Mouse (Mus musculus) liver, adult 2 months (tissue): ENCODE measurements at regions not wholly inside any gene's neighbourhood (a gene's known extent, or its start where the extent isn't known, plus 50 kb on each side); places are given as distances from the start of the nearest gene placed in this dataset.

Experiments used
- DNase-seq: peaks from one replicate; pipeline ENCODE4 v3.0.0-alpha.2; 2011; ENCODE audit warnings: low read depth, low spot score; ENCODE audit errors: extremely low read depth
- H3K27ac ChIP-seq: fragments of 200-500 bp; replicated peaks from 2 replicates; pipeline ENCODE4 v1.5.1; 2012; ENCODE audit warnings: low read depth, mild to moderate bottlenecking, control low read depth, inconsistent platforms, low read length; ENCODE audit not compliant: insufficient read depth
- H3K27me3 ChIP-seq: fragments of 200-500 bp; 2 replicates; pipeline ENCODE4 v1.6.1; 2012; ENCODE audit warnings: mild to moderate bottlenecking, moderate library complexity, low read length, inconsistent platforms; ENCODE audit not compliant: control insufficient read depth, insufficient read depth
- H3K36me3 ChIP-seq: fragments of 200-500 bp; 2 replicates; pipeline ENCODE4 v1.6.1; 2012; ENCODE audit warnings: low read length, inconsistent platforms; ENCODE audit not compliant: control insufficient read depth, insufficient read depth
- H3K4me1 ChIP-seq: fragments of 200-500 bp; 2 replicates; pipeline ENCODE4 v1.6.1; 2011; ENCODE audit warnings: low read length; ENCODE audit not compliant: control insufficient read depth, insufficient read depth
- H3K4me3 ChIP-seq: fragments of 200-500 bp; 2 replicates; pipeline ENCODE4 v1.5.1; 2011; ENCODE audit warnings: low read depth, mild to moderate bottlenecking, control low read depth, low read length, moderate library complexity; ENCODE audit not compliant: insufficient read depth
- H3K79me2 ChIP-seq: fragments of 200-500 bp; 2 replicates; pipeline ENCODE4 v1.6.1; 2012; ENCODE audit warnings: inconsistent platforms, mild to moderate bottlenecking, low read length, moderate library complexity; ENCODE audit not compliant: control insufficient read depth, insufficient read depth
- H3K9ac ChIP-seq: fragments of 200-500 bp; 2 replicates; pipeline ENCODE4 v1.6.1; 2012; ENCODE audit warnings: low read depth, mild to moderate bottlenecking, control low read depth, inconsistent platforms, low read length
- CTCF ChIP-seq: fragments of 200-500 bp; IDR thresholded peaks from 2 replicates; pipeline ENCODE4 v1.5.1; 2011; ENCODE audit warnings: low read depth, low read length, control low read depth
- POLR2A ChIP-seq: fragments of 200-500 bp; IDR thresholded peaks from 2 replicates; pipeline ENCODE4 v1.6.1; 2011; ENCODE audit warnings: low read length, control low read depth; ENCODE audit not compliant: insufficient read depth; ENCODE audit errors: extremely low read depth
- WGBS: fragments of 180-500 bp; shearing (Covaris S2); methylation state at CpG from one replicate; pipeline ENCODE4 v1.1.7; 2018; 5-methylcytosine and 5-hydroxymethylcytosine counted together

GRCm38 (mm10) chr6:127207308-127207707 lies 55.3 kb upstream of the Ccnd2 start:
- no peaks in the 10 kb centered on the region for H3K36me3 ChIP-seq
- no peak for DNase-seq
- H3K4me1 ChIP-seq: no peaks in the 10 kb centered on the region
- TF ChIP-seq CTCF: no peak
- no peak for TF ChIP-seq POLR2A
- H3K27me3 ChIP-seq: no peaks in the 10 kb centered on the region
- H3K27ac ChIP-seq: no peak overlapping the region
- no peak overlapping the region for H3K4me3 ChIP-seq
- H3K79me2 ChIP-seq: no peaks in the 10 kb centered on the region
- WGBS: 67% methylated on average over 5 of the region's 5 CpGs
- no peak overlapping the region for H3K9ac ChIP-seq

DNA sequence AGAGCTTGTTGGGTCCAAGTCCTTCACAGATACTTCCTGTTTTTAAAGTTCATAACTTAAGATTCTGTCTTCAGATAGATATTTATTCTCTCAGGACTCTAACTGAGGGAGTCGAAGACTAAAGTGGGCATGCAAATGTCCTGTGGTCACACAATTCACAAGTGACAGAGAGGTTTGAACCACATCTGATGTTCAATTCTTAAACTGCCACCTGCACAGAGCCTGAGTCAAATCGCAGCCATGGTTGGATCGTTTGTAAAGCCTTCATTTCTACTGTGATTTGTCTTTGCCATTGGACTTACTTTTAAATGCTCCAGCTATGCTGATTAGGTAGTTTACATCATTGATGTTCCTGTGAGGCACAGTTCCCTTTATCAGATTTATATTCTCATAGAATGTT lies 61.4 kb upstream of the Ccnd2 start:
- Histone ChIP-seq H3K27ac (no peak overlapping the region), H3K36me3 (no peaks in the 10 kb centered on the region), H3K4me1 (no peaks in the 10 kb centered on the region), H3K4me3 (no peak overlapping the region), H3K27me3 (0 out of 2 replicates have a peak, but pooled peaks cover 2% of the 10 kb centered on the region), H3K79me2 (no peaks in the 10 kb centered on the region), H3K9ac (no peak overlapping the region)
- 86% methylated on average over 3 of the region's 3 CpGs for WGBS
- TF ChIP-seq CTCF (no peak), POLR2A (no peak)
- DNase-seq: no peak

- no peak overlapping the region for H3K9ac ChIP-seq
- no peak for DNase-seq
- no peak for TF ChIP-seq POLR2A
- TF ChIP-seq CTCF: no peak
- 47% methylated on average over 4 of the region's 4 CpGs for WGBS
- H3K27ac ChIP-seq: no peak overlapping the region
- no peaks in the 10 kb centered on the region for H3K4me1 ChIP-seq
- no peak overlapping the region for H3K4me3 ChIP-seq
- H3K79me2 ChIP-seq: no peaks in the 10 kb centered on the region
- no peaks in the 10 kb centered on the region for H3K36me3 ChIP-seq
- H3K27me3 ChIP-seq: 0 out of 2 replicates have a peak, but pooled peaks cover 2% of the 10 kb centered on the region
These were observed 63.9 kb upstream of the Ccnd2 start for GRCm38 (mm10) chr6:127215915-127216314.

- no peak for TF ChIP-seq CTCF
- TF ChIP-seq POLR2A: no peak
- no peaks in the 10 kb centered on the region for H3K4me1 ChIP-seq
- 82% methylated on average over 17 of the region's 17 CpGs for WGBS
- H3K27ac ChIP-seq: no peak overlapping the region
- no peak for DNase-seq
- H3K27me3 ChIP-seq: 0 out of 2 replicates have a peak, but pooled peaks cover 2% of the 10 kb centered on the region
- H3K36me3 ChIP-seq: no peaks in the 10 kb centered on the region
- H3K4me3 ChIP-seq: no peak overlapping the region
- no peaks in the 10 kb centered on the region for H3K79me2 ChIP-seq
- no peak overlapping the region for H3K9ac ChIP-seq
These were observed 66.8 kb upstream of the Ccnd2 start for GRCm38 (mm10) chr6:127218634-127219445.

DNA sequence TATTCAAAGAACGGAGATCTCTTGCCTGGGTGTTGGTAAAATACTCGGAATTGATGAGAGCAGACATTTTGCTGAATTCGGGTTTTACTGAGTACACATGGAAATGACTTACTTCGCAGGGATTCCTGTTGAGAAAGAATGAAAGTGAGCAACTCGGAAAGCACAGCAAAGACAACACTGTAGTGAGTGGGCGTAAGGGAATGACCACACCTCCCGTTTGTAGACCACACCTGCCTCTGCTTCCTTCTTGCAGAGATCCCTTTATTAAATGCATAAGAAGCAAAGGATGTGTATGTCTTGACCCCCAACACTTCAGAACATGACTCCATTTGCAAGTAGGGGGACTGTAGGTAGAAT lies 67.4 kb upstream of the Ccnd2 start:
- 65% methylated on average over 7 of the region's 7 CpGs for WGBS
- H3K4me3 ChIP-seq: no peak overlapping the region
- no peak for DNase-seq
- no peak for TF ChIP-seq CTCF
- no peak for TF ChIP-seq POLR2A
- no peaks in the 10 kb centered on the region for H3K36me3 ChIP-seq
- no peak overlapping the region for H3K9ac ChIP-seq
- H3K79me2 ChIP-seq: no peaks in the 10 kb centered on the region
- H3K27me3 ChIP-seq: 0 out of 2 replicates have a peak, but pooled peaks cover 2% of the 10 kb centered on the region
- no peak overlapping the region for H3K27ac ChIP-seq
- no peaks in the 10 kb centered on the region for H3K4me1 ChIP-seq
